Mouse (Mus musculus): ENCODE measurements at regions not wholly inside any gene's neighbourhood (a gene's known extent, or its start where the extent isn't known, plus 50 kb on each side); places are given as distances from the start of the nearest gene placed in this dataset.

DNA sequence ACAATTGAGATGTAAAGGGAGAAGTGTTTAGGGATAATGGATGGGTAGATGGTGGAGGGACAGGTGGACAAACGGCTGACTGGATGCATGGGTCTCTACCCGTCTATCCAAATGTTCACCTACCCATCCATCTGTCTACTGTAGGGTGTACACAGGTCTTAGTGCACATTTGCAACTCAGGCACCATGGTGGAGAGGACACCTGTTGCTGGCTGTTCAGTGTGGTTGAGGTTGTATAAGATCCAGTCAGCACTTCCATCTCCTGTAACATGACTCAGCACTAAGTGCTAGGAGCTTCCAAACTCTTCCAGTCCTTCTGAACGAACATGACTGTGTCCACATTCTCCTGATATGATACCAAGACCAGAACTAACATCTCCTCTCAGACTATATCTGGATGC, 158.0 kb downstream of the Auh start:
- ATAC-seq (replicated peaks in 1 of 2; ENCODE audit: insufficient read depth in 1 of 2, low FRiP score in 2 of 2, low TSS enrichment in 1 of 2, low read depth in 1 of 2, poor library complexity in 2 of 2, severe bottlenecking in 2 of 2): no peak

DNA sequence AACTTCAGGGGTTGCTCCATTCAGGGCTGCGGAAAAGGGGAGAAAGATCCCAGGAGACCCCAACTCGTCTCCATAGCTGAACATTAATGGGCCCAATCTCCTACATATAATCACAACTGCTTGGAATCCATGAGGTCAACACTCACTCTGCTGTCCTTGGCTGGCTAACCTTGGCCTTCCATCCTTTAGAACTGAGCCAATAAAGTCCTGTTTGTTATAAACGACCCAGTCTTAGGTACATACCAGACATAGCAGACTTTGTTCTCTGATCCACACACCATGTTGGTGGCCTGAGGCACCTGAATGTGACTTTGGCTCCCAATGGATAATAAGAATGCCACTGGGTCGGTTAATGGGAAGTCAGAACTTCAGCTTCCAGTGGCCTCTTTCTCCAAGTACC, 157.4 kb downstream of the Auh start:
- no peak for ATAC-seq (replicated peaks in 1 of 2; ENCODE audit: insufficient read depth in 1 of 2, low FRiP score in 2 of 2, low TSS enrichment in 1 of 2, low read depth in 1 of 2, poor library complexity in 2 of 2, severe bottlenecking in 2 of 2)

DNA sequence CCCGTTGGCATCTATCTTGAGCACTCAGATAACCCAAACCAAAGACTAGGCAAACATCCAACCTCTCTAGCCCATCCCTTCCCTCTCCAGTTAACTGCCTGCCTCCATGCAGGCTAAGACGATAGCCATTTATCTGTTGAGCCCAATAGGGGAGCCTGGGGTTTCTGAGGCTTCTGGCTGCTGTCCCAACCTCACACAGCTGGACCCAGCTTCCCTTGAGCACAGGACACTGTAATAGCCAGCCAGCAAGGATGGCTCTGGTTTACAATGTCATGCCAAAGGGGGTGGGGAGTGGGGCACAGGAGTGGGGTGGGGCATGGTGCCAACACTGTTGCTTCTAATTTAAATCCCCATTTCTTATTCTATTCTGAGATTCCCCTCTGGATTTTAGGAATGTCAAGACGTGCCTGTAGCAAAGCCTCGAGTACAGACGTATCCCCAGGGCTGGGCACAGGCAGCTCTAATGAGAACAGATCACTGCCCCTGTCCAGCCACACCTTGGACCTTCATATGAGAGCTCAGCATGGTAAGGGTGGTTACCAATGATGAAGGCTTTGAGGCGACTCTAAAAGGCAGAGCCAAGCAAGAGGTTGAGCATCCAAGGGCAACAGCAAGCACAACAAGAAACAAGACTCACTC, 152.0 kb downstream of the Auh start:
- ATAC-seq (replicated peaks in 1 of 2; ENCODE audit: insufficient read depth in 1 of 2, low FRiP score in 2 of 2, low TSS enrichment in 1 of 2, low read depth in 1 of 2, poor library complexity in 2 of 2, severe bottlenecking in 2 of 2): peak; percentile 80 to 81

DNA sequence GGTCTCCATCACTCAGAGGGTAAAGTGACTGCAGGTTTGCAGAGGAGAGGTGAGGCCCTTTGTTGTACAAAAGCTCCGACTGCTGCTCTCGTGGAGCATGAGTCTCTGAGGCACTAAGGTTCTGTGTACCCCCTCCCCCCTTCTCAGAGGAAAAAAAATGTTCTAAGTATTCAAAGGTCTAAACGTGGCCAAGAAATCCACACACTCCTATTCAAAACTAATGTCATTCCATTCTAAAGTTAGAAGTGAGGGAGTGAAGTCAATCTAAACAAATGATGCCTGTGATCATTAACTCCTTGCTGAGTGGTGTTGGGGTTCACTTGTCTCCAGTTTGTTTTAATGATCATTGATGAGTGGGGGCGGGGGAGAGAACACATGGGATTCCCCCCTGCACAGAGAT, 150.6 kb downstream of the Auh start:
- ATAC-seq (replicated peaks in 1 of 2; ENCODE audit: insufficient read depth in 1 of 2, low FRiP score in 2 of 2, low TSS enrichment in 1 of 2, low read depth in 1 of 2, poor library complexity in 2 of 2, severe bottlenecking in 2 of 2): no peak
